ENCODE assay signal across 20 mouse cellular contexts in genomic region chr14:54445476-54445875, GRCm38 (mm10). TPM values are rescaled to one million over a fixed set of nuclear protein-coding genes. Genes with fewer than 3 reads are reported as not detected.
DNase-seq lines count a peak whose midpoint lies in the region; ATAC-seq and TF ChIP-seq lines count a peak whose summit lies in the region.
"Had no signal": no experiment of that assay in that cellular context is flagged by ENCODE, and none has a peak within 500 bp of the region (broad histone marks: within the 10 kb centered on the region; RNA-seq: fewer than 3 reads in every experiment).

No protein-coding gene starts in this region.

- no peaks in the 10 kb centered on the region for H3K27me3 ChIP-seq in liver, embryonic 14.5 days (ENCODE audit: control insufficient read depth, insufficient read depth, low read length)
- H3K27me3 ChIP-seq: embryonic facial prominence, embryonic 12.5 days; forebrain, embryonic 13.5 days had no signal

- no peak overlapping the region for H3K4me2 ChIP-seq in liver, embryonic 14.5 days (ENCODE audit: low read depth)
- H3K4me2 ChIP-seq: embryonic facial prominence, embryonic 12.5 days; forebrain, embryonic 13.5 days had no signal

- no peak overlapping the region for H3K4me3 ChIP-seq in liver, embryonic 14.5 days (ENCODE audit: insufficient read depth in 1 of 2, low read depth in 2 of 2, low read length in 2 of 2)
- H3K4me3 ChIP-seq: embryonic facial prominence, embryonic 12.5 days; forebrain, embryonic 13.5 days; megakaryocyte, embryonic 14.5 days had no signal

- H3K4me1 ChIP-seq in liver, embryonic 14.5 days (replicated peaks; ENCODE audit: control insufficient read depth in 2 of 2, insufficient read depth in 2 of 2, low read length in 1 of 2) = peaks cover 3 to 12% of the 10 kb centered on the region in 2 experiments; a peak in 2 of 4 replicates
- H3K4me1 ChIP-seq: forebrain, embryonic 13.5 days had no signal

- no peak for TF ChIP-seq EP300 in liver, embryonic 14.5 days (IDR thresholded peaks at IDR 0.05; ENCODE audit: low read depth)

- 0 out of 2 replicates have a peak, but pooled peaks have one; percentile 16 for ATAC-seq in liver, embryonic 14.5 days (ENCODE audit: insufficient read depth)
- ATAC-seq: forebrain, embryonic 13.5 days; inflammation-experienced regulatory T-cells, adult 6 months had no signal

- no peak overlapping the region for H3K27ac ChIP-seq in liver, embryonic 14.5 days
- H3K27ac ChIP-seq: embryonic facial prominence, embryonic 12.5 days; forebrain, embryonic 13.5 days; kidney, postnatal 0 days had no signal

- H3K9me3 ChIP-seq in liver, embryonic 14.5 days (ENCODE audit: control insufficient read depth, low read length) = no peaks in the 10 kb centered on the region
- H3K9me3 ChIP-seq: embryonic facial prominence, embryonic 12.5 days; forebrain, embryonic 13.5 days; megakaryocyte, embryonic 14.5 days had no signal

- WGBS in liver, embryonic 14.5 days (ENCODE audit: insufficient replicate concordance) = 48% methylated on average over 3 of the region's 3 CpGs

- intact Hi-C loops in gastrocnemius, postnatal 14 days (cut with DNase I; ENCODE audit: low total_unique reads) = loop anchor here (5.0 kb wide), 1 partner anchor 218 kb away; no protein-coding TSS in a partner anchor

- peak; percentile 90 for DNase-seq in heart, adult 11 months
- DNase-seq in heart, adult 8-10 months (ENCODE audit: low spot score) = no peak
- peak; percentile 61 for DNase-seq in lung, postnatal 14 days
- no peak for DNase-seq in lung, adult 18-20 months
- DNase-seq in gastrocnemius, postnatal 14 days = peak; percentile 80
- no peak for DNase-seq in liver, embryonic 14.5 days (ENCODE audit: low read depth in 3 of 3, low spot score in 3 of 3)
- no peak for DNase-seq in adrenal gland, postnatal 25 days
- DNase-seq in adrenal gland, adult 8-10 months = no peak
- DNase-seq: B cell, adult 2 months; cerebellum, adult 9-11 months; layer of hippocampus, postnatal 36 days; right cerebral cortex, postnatal 25 days; thymus, postnatal 14 days had no signal

- no peak overlapping the region for H3K9ac ChIP-seq in liver, embryonic 14.5 days (replicated peaks)
- H3K9ac ChIP-seq: embryonic facial prominence, embryonic 12.5 days; forebrain, embryonic 13.5 days had no signal

- H3K36me3 ChIP-seq in liver, embryonic 14.5 days (replicated peaks; ENCODE audit: control insufficient read depth, insufficient read depth, low read depth) = no peaks in the 10 kb centered on the region

- TF ChIP-seq CTCF in liver, embryonic 14.5 days (IDR thresholded peaks at IDR 0.05; ENCODE audit: low read depth) = no peak

RNA-seq across cellular contexts. Expression of gene Mmp14, which starts 14.1 kb away (rescaled TPM):
- 10 to 100 TPM in 2 of 4 experiments, 1 to 10 TPM in 2; 7.4 to 12.1 (median 9.2) TPM for total RNA-seq in heart, adult 8-10 months (2022)
- total RNA-seq in gastrocnemius, postnatal 14 days (2021) = 10 to 100 TPM; 52.0 to 68.1 TPM
- polyA plus RNA-seq in liver, embryonic 14.5 days (2012; rRNA removed) = 17.7 and 19.0 TPM in 2 replicates
- 14.4 and 15.5 TPM in 2 replicates for polyA plus RNA-seq in liver, embryonic 14.5 days (2014; fragmentation: Nextera tagmentation; extraction: Ambion mirVana)
- total RNA-seq in adrenal gland, postnatal 25 days (2021) = 56.4 and 68.5 TPM in 2 replicates
- 10 to 100 TPM; 34.8 to 49.0 (median 44.5) TPM for total RNA-seq in adrenal gland, adult 8-10 months (2022)

RNA-seq across cellular contexts. Expression of gene Lrp10, which starts 18.5 kb away (rescaled TPM):
- 10 to 100 TPM; 45.5 to 62.2 (median 50.7) TPM for total RNA-seq in heart, adult 8-10 months (2022)
- 10 to 100 TPM; 33.5 to 37.2 TPM for total RNA-seq in gastrocnemius, postnatal 14 days (2021)
- polyA plus RNA-seq in liver, embryonic 14.5 days (2012; rRNA removed) = 12.8 and 12.9 TPM in 2 replicates
- 11.1 and 17.2 TPM in 2 replicates for polyA plus RNA-seq in liver, embryonic 14.5 days (2014; fragmentation: Nextera tagmentation; extraction: Ambion mirVana)
- 109 and 130 TPM in 2 replicates for total RNA-seq in adrenal gland, postnatal 25 days (2021)
- total RNA-seq in adrenal gland, adult 8-10 months (2022) = 100 to 1,000 TPM; 119 to 147 (median 137) TPM

RNA-seq across cellular contexts. Expression of gene Mrpl52, which starts 18.8 kb away (rescaled TPM):
- total RNA-seq in heart, adult 8-10 months (2022) = 100 to 1,000 TPM; 118 to 126 (median 121) TPM
- total RNA-seq in gastrocnemius, postnatal 14 days (2021) = 100 to 1,000 TPM; 107 to 116 TPM
- 107 and 177 TPM in 2 replicates for polyA plus RNA-seq in liver, embryonic 14.5 days (2012; rRNA removed)
- 218 and 228 TPM in 2 replicates for polyA plus RNA-seq in liver, embryonic 14.5 days (2014; fragmentation: Nextera tagmentation; extraction: Ambion mirVana)
- total RNA-seq in adrenal gland, postnatal 25 days (2021) = 197 and 205 TPM in 2 replicates
- total RNA-seq in adrenal gland, adult 8-10 months (2022) = 100 to 1,000 TPM; 179 to 219 (median 209) TPM

RNA-seq across cellular contexts. Expression of gene Slc7a7, which starts 27.9 kb away (rescaled TPM):
- 1 to 10 TPM; 3.8 to 6.4 (median 5.1) TPM for total RNA-seq in heart, adult 8-10 months (2022)
- 1 to 10 TPM; 2.9 to 3.4 TPM for total RNA-seq in gastrocnemius, postnatal 14 days (2021)
- 7.8 and 8.7 TPM in 2 replicates for polyA plus RNA-seq in liver, embryonic 14.5 days (2012; rRNA removed)
- 4.9 and 6.2 TPM in 2 replicates for polyA plus RNA-seq in liver, embryonic 14.5 days (2014; fragmentation: Nextera tagmentation; extraction: Ambion mirVana)
- total RNA-seq in adrenal gland, postnatal 25 days (2021) = 5.4 and 5.9 TPM in 2 replicates
- total RNA-seq in adrenal gland, adult 8-10 months (2022) = 1 to 10 TPM; 4.6 to 8.5 (median 6.4) TPM

RNA-seq across cellular contexts. Expression of gene Rem2, which starts 30.4 kb away (rescaled TPM):
- not detected for total RNA-seq in heart, adult 8-10 months (2022)
- total RNA-seq in gastrocnemius, postnatal 14 days (2021) = not detected
- 0.09 and 0.12 TPM in 2 replicates for polyA plus RNA-seq in liver, embryonic 14.5 days (2012; rRNA removed)
- 0.05 TPM in 1 of 2 replicates, not detected in the other for polyA plus RNA-seq in liver, embryonic 14.5 days (2014; fragmentation: Nextera tagmentation; extraction: Ambion mirVana)
- total RNA-seq in adrenal gland, postnatal 25 days (2021) = 0.64 and 0.67 TPM in 2 replicates
- total RNA-seq in adrenal gland, adult 8-10 months (2022) = 1 to 10 TPM in 1 of 4 experiments, under 1 TPM in 3; 0.25 to 1.9 (median 0.45) TPM
- total RNA-seq: gastrocnemius, postnatal 36 days; liver, adult 2 months had no signal

Comparison
In these comparisons a context has a peak if more than half of its experiments do, and no peak if none do; other contexts are left out.
1. DNase-seq: peak in heart, adult 11 months (single experiment), lung, postnatal 14 days (single experiment) and gastrocnemius, postnatal 14 days (single experiment); none in heart, adult 8-10 months (single experiment), lung, adult 18-20 months (0 of 2), liver, embryonic 14.5 days (0 of 3), adrenal gland, postnatal 25 days (single experiment) and adrenal gland, adult 8-10 months (single experiment).